In genomic region chr19:10060783-10061590, GRCm38 (mm10) we compare ENCODE assay signal across 11 mouse cellular contexts. TPM values are rescaled to one million over a fixed set of nuclear protein-coding genes. Genes with fewer than 3 reads are reported as not detected.
DNase-seq lines count a peak whose midpoint lies in the region; ATAC-seq and TF ChIP-seq lines count a peak whose summit lies in the region.
"Had no signal": no experiment of that assay in that cellular context is flagged by ENCODE, and none has a peak within 500 bp of the region (broad histone marks: within the 10 kb centered on the region; RNA-seq: fewer than 3 reads in every experiment).

No protein-coding gene starts in this region.

- ATAC-seq in hindbrain, postnatal 0 days: no peak
- ATAC-seq in midbrain, embryonic 15.5 days (replicated peaks): no peak
- no peak for ATAC-seq in kidney, embryonic 14.5 days (ENCODE audit: low FRiP score, low TSS enrichment)
- ATAC-seq: CD4-positive, CD25-positive, alpha-beta regulatory T cell, adult 4 months had no signal

- H3K9me3 ChIP-seq in MEL (replicated peaks; ENCODE audit: insufficient read depth, low read length): no peaks in the 10 kb centered on the region
- no peaks in the 10 kb centered on the region for H3K9me3 ChIP-seq in hindbrain, postnatal 0 days (ENCODE audit: low read length)
- no peaks in the 10 kb centered on the region for H3K9me3 ChIP-seq in midbrain, embryonic 15.5 days
- H3K9me3 ChIP-seq in kidney, embryonic 14.5 days (ENCODE audit: control insufficient read depth, low read length): no peaks in the 10 kb centered on the region

- TF ChIP-seq POLR2A in MEL (IDR thresholded peaks at IDR 0.05; ENCODE audit: control insufficient read depth in 1 of 2, insufficient read depth in 1 of 2, low read depth in 1 of 2, low read length in 2 of 2, poor library complexity in 1 of 2): no peak

- intact Hi-C loops in heart, postnatal 14 days (cut with DNase I): no loop called here
- intact Hi-C loops in left cerebral cortex, postnatal 14 days (cut with DNase I): loop anchor here (5.0 kb wide), 1 partner anchor 36 kb away; no protein-coding TSS in a partner anchor

- H3K4me1 ChIP-seq in MEL (ENCODE audit: control insufficient read depth in 1 of 2, insufficient read depth in 2 of 2, low read length in 2 of 2): peaks cover 8 to 14% of the 10 kb centered on the region in 2 experiments
- H3K4me1 ChIP-seq in hindbrain, postnatal 0 days (ENCODE audit: insufficient read depth, low read length): no peaks in the 10 kb centered on the region
- peaks cover 4% of the 10 kb centered on the region; the same call in 1 of the 2 replicates for H3K4me1 ChIP-seq in midbrain, embryonic 15.5 days
- 0 out of 2 replicates have a peak, but pooled peaks cover 8% of the 10 kb centered on the region for H3K4me1 ChIP-seq in kidney, embryonic 14.5 days (ENCODE audit: control insufficient read depth, insufficient read depth, low read length)

- TF ChIP-seq EP300 in MEL (IDR thresholded peaks at IDR 0.05; ENCODE audit: low read depth in 1 of 2, low read length in 2 of 2): no peak

- no peaks in the 10 kb centered on the region for H3K79me2 ChIP-seq in MEL (ENCODE audit: control insufficient read depth, insufficient read depth, low read length, poor library complexity)

- H3K27ac ChIP-seq in MEL (ENCODE audit: control insufficient read depth, low read depth, low read length): 0 out of 2 replicates have a peak overlapping the region, but pooled peaks have one; percentile 10
- peak overlapping the region; percentile 49 for H3K27ac ChIP-seq in hindbrain, postnatal 0 days
- H3K27ac ChIP-seq in midbrain, embryonic 15.5 days: peak overlapping the region; percentile 46
- no peak overlapping the region; the same call in 1 of the 2 replicates for H3K27ac ChIP-seq in kidney, embryonic 14.5 days (ENCODE audit: low read depth, low read length)

- no peaks in the 10 kb centered on the region for H3K27me3 ChIP-seq in MEL (ENCODE audit: control insufficient read depth in 1 of 2, insufficient read depth in 2 of 2, low read length in 2 of 2)
- no peaks in the 10 kb centered on the region for H3K27me3 ChIP-seq in hindbrain, postnatal 0 days (ENCODE audit: insufficient read depth, low read length)
- no peaks in the 10 kb centered on the region for H3K27me3 ChIP-seq in midbrain, embryonic 15.5 days (replicated peaks)
- no peaks in the 10 kb centered on the region for H3K27me3 ChIP-seq in kidney, embryonic 14.5 days (ENCODE audit: control insufficient read depth, insufficient read depth, low read length)

- H3K36me3 ChIP-seq in MEL (ENCODE audit: control insufficient read depth in 1 of 2, insufficient read depth in 2 of 2, low read length in 2 of 2): peaks cover 0 to 9% of the 10 kb centered on the region in 2 experiments; a peak in 2 of 4 replicates
- H3K36me3 ChIP-seq in hindbrain, postnatal 0 days (ENCODE audit: insufficient read depth, low read length): peaks cover 38% of the 10 kb centered on the region
- peaks cover 15% of the 10 kb centered on the region; the same call in 1 of the 2 replicates for H3K36me3 ChIP-seq in midbrain, embryonic 15.5 days (replicated peaks)
- H3K36me3 ChIP-seq in kidney, embryonic 14.5 days (ENCODE audit: control insufficient read depth, insufficient read depth, low read length): peaks cover 55% of the 10 kb centered on the region

- no peak for TF ChIP-seq CTCF in MEL (IDR thresholded peaks at IDR 0.05 in 2 of 3, conservative IDR thresholded peaks at IDR 0.05 in 1 of 3; ENCODE audit: control insufficient read depth in 1 of 3, insufficient read depth in 1 of 3, low read depth in 2 of 3, low read length in 3 of 3, poor library complexity in 1 of 3, severe bottlenecking in 1 of 3)
- TF ChIP-seq CTCF in hindbrain, postnatal 0 days (IDR thresholded peaks at IDR 0.05; ENCODE audit: low read depth): no peak

- DNase-seq in heart, adult 11 months: peak; percentile 93
- no peak for DNase-seq in heart, postnatal 14 days
- DNase-seq in MEL (ENCODE audit: low read depth, low spot score): peak; percentile 40
- DNase-seq in hindbrain, postnatal 0 days (ENCODE audit: low spot score): no peak
- DNase-seq in layer of hippocampus, adult 9-10 months (ENCODE audit: low spot score): no peak
- no peak for DNase-seq in left cerebral cortex, postnatal 14 days (ENCODE audit: low spot score in 2 of 2)
- DNase-seq: adrenal gland, postnatal 36 days; kidney, adult 9 months had no signal

- H3K9ac ChIP-seq in MEL (ENCODE audit: control insufficient read depth, low read depth, low read length, poor library complexity, severe bottlenecking): no peak overlapping the region
- H3K9ac ChIP-seq in hindbrain, postnatal 0 days (replicated peaks; ENCODE audit: low read length): no peak overlapping the region
- no peak overlapping the region for H3K9ac ChIP-seq in midbrain, embryonic 15.5 days
- H3K9ac ChIP-seq in kidney, embryonic 14.5 days (ENCODE audit: low read depth, low read length): no peak overlapping the region

- WGBS in hindbrain, postnatal 0 days: 43% methylated on average over 8 of the region's 8 CpGs
- WGBS in midbrain, embryonic 15.5 days: 43% methylated on average over 8 of the region's 8 CpGs
- WGBS in kidney, embryonic 14.5 days: 59% methylated on average over 8 of the region's 8 CpGs

- no peak for TF ChIP-seq RAD21 in MEL (IDR thresholded peaks at IDR 0.05; ENCODE audit: low read depth, low read length)

- no peak overlapping the region for H3K4me3 ChIP-seq in MEL (ENCODE audit: control insufficient read depth in 1 of 2, insufficient read depth in 1 of 2, low read depth in 2 of 2, low read length in 2 of 2)
- no peak overlapping the region for H3K4me3 ChIP-seq in hindbrain, postnatal 0 days (ENCODE audit: low read length)
- no peak overlapping the region for H3K4me3 ChIP-seq in midbrain, embryonic 15.5 days
- H3K4me3 ChIP-seq in kidney, embryonic 14.5 days (ENCODE audit: low read length): no peak overlapping the region

- H3K4me2 ChIP-seq in hindbrain, postnatal 0 days (ENCODE audit: low read depth, low read length): no peak overlapping the region
- H3K4me2 ChIP-seq in midbrain, embryonic 15.5 days: no peak overlapping the region
- H3K4me2 ChIP-seq in kidney, embryonic 14.5 days (replicated peaks; ENCODE audit: low read depth, low read length): no peak overlapping the region

TF ChIP-seq in MEL, 35 proteins besides CTCF, POLR2A, EP300 and RAD21 (continues in another document):
- TF ChIP-seq SMC3 (IDR thresholded peaks at IDR 0.05; ENCODE audit: low read depth, low read length) (no peak), TCF12 (IDR thresholded peaks at IDR 0.05; ENCODE audit: low read depth, low read length) (no peak), HCFC1 (IDR thresholded peaks at IDR 0.05; ENCODE audit: low read depth, low read length) (no peak), MXI1 (IDR thresholded peaks at IDR 0.05; ENCODE audit: low read depth, low read length) (no peak), MYC (IDR thresholded peaks at IDR 0.05; ENCODE audit: low read depth, low read length) (no peak), ETS1 (IDR thresholded peaks at IDR 0.05; ENCODE audit: low read depth, low read length) (peak; percentile 7; the same call in 1 of the 2 replicates), TBP (IDR thresholded peaks at IDR 0.05; ENCODE audit: low read depth, low read length) (no peak)

RNA-seq across cellular contexts. Expression of gene Fads3, which starts 19.6 kb away (rescaled TPM):
- 10 to 100 TPM; 33.0 to 36.3 TPM for total RNA-seq in heart, postnatal 14 days (2021)
- total RNA-seq in MEL (2012; rRNA removed): 1.4 and 2.3 TPM in 2 replicates
- polyA plus RNA-seq in MEL (2012; ENCODE audit: insufficient read depth in 1 of 2, insufficient read length in 2 of 2, low read depth in 1 of 2, low replicate concordance in 2 of 2, missing spikeins in 1 of 2): 10 to 100 TPM in 1 of 2 experiments, not detected in 1; 11.2 TPM
- total RNA-seq in hindbrain, postnatal 0 days (2014; rRNA removed): 52.5 and 59.0 TPM in 2 replicates
- 35.1 and 37.4 TPM in 2 replicates for polyA plus RNA-seq in hindbrain, postnatal 0 days (2015; fragmentation: Nextera tagmentation; extraction: Ambion mirVana)
- polyA plus RNA-seq in midbrain, embryonic 15.5 days (2015; fragmentation: Nextera tagmentation; extraction: Ambion mirVana): 25.8 and 27.1 TPM in 2 replicates
- 8.3 and 10.4 TPM in 2 replicates for polyA plus RNA-seq in kidney, embryonic 14.5 days (2014; fragmentation: Nextera tagmentation; extraction: Ambion mirVana)
- total RNA-seq in left cerebral cortex, postnatal 14 days (2021): 10 to 100 TPM; 35.0 to 36.6 TPM
- polyA plus RNA-seq: CD4-positive, CD25-positive, alpha-beta regulatory T cell, adult 4 months had no signal

RNA-seq across cellular contexts. Expression of gene Fads2, which starts 40.6 kb away (rescaled TPM):
- total RNA-seq in heart, postnatal 14 days (2021): 1 to 10 TPM; 7.8 to 9.8 TPM
- 55.2 and 64.0 TPM in 2 replicates for total RNA-seq in MEL (2012; rRNA removed)
- 100 to 1,000 TPM in 1 of 2 experiments, not detected in 1; 119 TPM for polyA plus RNA-seq in MEL (2012; ENCODE audit: insufficient read depth in 1 of 2, insufficient read length in 2 of 2, low read depth in 1 of 2, low replicate concordance in 2 of 2, missing spikeins in 1 of 2)
- 318 and 330 TPM in 2 replicates for total RNA-seq in hindbrain, postnatal 0 days (2014; rRNA removed)
- polyA plus RNA-seq in hindbrain, postnatal 0 days (2015; fragmentation: Nextera tagmentation; extraction: Ambion mirVana): 260 and 272 TPM in 2 replicates
- polyA plus RNA-seq in midbrain, embryonic 15.5 days (2015; fragmentation: Nextera tagmentation; extraction: Ambion mirVana): 215 and 222 TPM in 2 replicates
- 28.3 and 42.4 TPM in 2 replicates for polyA plus RNA-seq in kidney, embryonic 14.5 days (2014; fragmentation: Nextera tagmentation; extraction: Ambion mirVana)
- total RNA-seq in left cerebral cortex, postnatal 14 days (2021): 100 to 1,000 TPM; 175 to 191 TPM

RNA-seq across cellular contexts. Expression of gene Rab3il1, which starts 59.5 kb away (rescaled TPM):
- total RNA-seq in heart, postnatal 14 days (2021): 1 to 10 TPM; 9.7 to 9.9 TPM
- 0.52 and 1.0 TPM in 2 replicates for total RNA-seq in MEL (2012; rRNA removed)
- polyA plus RNA-seq in MEL (2012; ENCODE audit: insufficient read depth in 1 of 2, insufficient read length in 2 of 2, low read depth in 1 of 2, low replicate concordance in 2 of 2, missing spikeins in 1 of 2): 1 to 10 TPM in 1 of 2 experiments, not detected in 1; 1.4 TPM
- 19.7 and 23.0 TPM in 2 replicates for total RNA-seq in hindbrain, postnatal 0 days (2014; rRNA removed)
- 20.1 and 22.2 TPM in 2 replicates for polyA plus RNA-seq in hindbrain, postnatal 0 days (2015; fragmentation: Nextera tagmentation; extraction: Ambion mirVana)
- 24.5 and 29.2 TPM in 2 replicates for polyA plus RNA-seq in midbrain, embryonic 15.5 days (2015; fragmentation: Nextera tagmentation; extraction: Ambion mirVana)
- polyA plus RNA-seq in kidney, embryonic 14.5 days (2014; fragmentation: Nextera tagmentation; extraction: Ambion mirVana): 20.3 and 26.2 TPM in 2 replicates
- total RNA-seq in left cerebral cortex, postnatal 14 days (2021): 10 to 100 TPM in 1 of 2 experiments, 1 to 10 TPM in 1; 8.9 to 10.4 TPM
- polyA plus RNA-seq: CD4-positive, CD25-positive, alpha-beta regulatory T cell, adult 4 months had no signal

RNA-seq across cellular contexts. Expression of gene Best1, which starts 59.6 kb away (rescaled TPM):
- total RNA-seq in heart, postnatal 14 days (2021): under 1 TPM; 0.17 to 0.29 TPM
- not detected in 2 replicates for total RNA-seq in MEL (2012; rRNA removed)
- polyA plus RNA-seq in MEL (2012; ENCODE audit: insufficient read depth in 1 of 2, insufficient read length in 2 of 2, low read depth in 1 of 2, low replicate concordance in 2 of 2, missing spikeins in 1 of 2): under 1 TPM in 1 of 2 experiments, not detected in 1; 0.08 TPM
- 0.86 and 1.5 TPM in 2 replicates for total RNA-seq in hindbrain, postnatal 0 days (2014; rRNA removed)
- 2.6 and 3.0 TPM in 2 replicates for polyA plus RNA-seq in hindbrain, postnatal 0 days (2015; fragmentation: Nextera tagmentation; extraction: Ambion mirVana)
- 1.7 and 3.2 TPM in 2 replicates for polyA plus RNA-seq in midbrain, embryonic 15.5 days (2015; fragmentation: Nextera tagmentation; extraction: Ambion mirVana)
- polyA plus RNA-seq in kidney, embryonic 14.5 days (2014; fragmentation: Nextera tagmentation; extraction: Ambion mirVana): 1.1 and 1.2 TPM in 2 replicates
- total RNA-seq in left cerebral cortex, postnatal 14 days (2021): 1 to 10 TPM; 1.1 to 2.1 TPM

Comparison
In these comparisons a context has a peak if more than half of its experiments do, and no peak if none do; other contexts are left out.
1. DNase-seq: peak in heart, adult 11 months (single experiment) and MEL (single experiment); none in heart, postnatal 14 days (0 of 2), hindbrain, postnatal 0 days (single experiment), layer of hippocampus, adult 9-10 months (single experiment) and left cerebral cortex, postnatal 14 days (0 of 2).
2. RNA of gene Fads3, which starts 19.6 kb away (total RNA-seq): 52.5 to 59.0 TPM in hindbrain, postnatal 0 days, 35.0 to 36.6 TPM in left cerebral cortex, postnatal 14 days and 33.0 to 36.3 TPM in heart, postnatal 14 days; 1.4 to 2.3 TPM in MEL; every median in the first group is over 10 times any median in the second.